Mouse (Mus musculus): Measurements from ENCODE around the gene Rnf13. TPM values are rescaled to one million over a fixed set of nuclear protein-coding genes. Genes with fewer than 3 reads are reported as not detected.

Gene Rnf13
- polyA plus RNA-seq, 1 experiment from 2014 or later: 67.3 TPM

DNA sequence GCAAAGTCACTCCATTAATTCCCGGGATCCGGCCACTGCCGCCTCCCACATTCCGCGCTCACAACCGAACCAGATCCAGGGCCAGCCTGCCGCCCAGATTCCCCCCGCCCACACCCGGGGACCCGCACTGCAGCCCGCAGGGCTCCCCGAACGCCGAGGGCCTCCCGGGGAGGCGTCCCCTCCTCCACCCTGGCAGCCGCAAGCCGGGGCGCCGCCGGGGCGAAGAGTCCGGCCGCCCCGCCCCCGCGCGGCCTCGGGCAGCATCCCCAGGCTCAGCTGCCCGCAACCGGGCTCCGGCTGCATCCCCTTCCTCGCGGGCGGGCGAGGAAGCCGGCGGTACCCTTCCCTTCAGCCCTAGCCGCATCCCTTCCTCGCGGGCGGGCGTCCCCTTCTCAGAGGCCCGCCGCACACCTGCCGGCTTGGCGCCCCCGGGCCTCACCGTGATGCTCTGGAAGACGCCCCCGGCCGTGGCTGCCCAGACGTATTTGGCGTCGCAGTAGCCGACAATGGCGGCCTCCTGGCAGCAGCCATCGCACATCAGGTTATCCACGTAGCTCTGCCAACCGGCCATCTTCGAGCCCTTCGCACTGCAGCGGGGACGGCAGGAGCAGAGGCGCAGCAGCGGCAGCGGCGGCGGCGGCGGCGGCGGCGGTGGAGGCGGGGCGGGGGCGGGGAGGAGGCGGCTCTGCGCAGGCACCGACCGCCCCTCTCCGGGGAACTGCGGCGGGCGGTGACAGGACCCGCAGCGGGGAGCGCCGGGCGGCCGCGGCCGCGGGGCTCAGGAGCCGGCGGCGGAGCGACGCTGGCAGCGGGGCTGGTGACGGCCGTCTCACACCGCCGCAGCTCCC is 111.3 kb downstream of the Rnf13 start:
- H3K4me1 ChIP-seq: peaks cover 16% of the 10 kb centered on the region
- H3K36me3 ChIP-seq: peaks cover 20% of the 10 kb centered on the region
- H3K27ac ChIP-seq: peak overlapping the region; percentile 97
- WGBS: under 1% methylated on average over 86 of the region's 104 CpGs
- H3K4me2 ChIP-seq: peak overlapping the region; percentile 85
- no peaks in the 10 kb centered on the region for H3K27me3 ChIP-seq
- peak; percentile 92 for ATAC-seq (replicated peaks; ENCODE audit: low FRiP score)
- peak overlapping the region; percentile 85 for H3K9ac ChIP-seq
- peak overlapping the region; percentile 89 for H3K4me3 ChIP-seq (replicated peaks)
- H3K9me3 ChIP-seq (replicated peaks): no peaks in the 10 kb centered on the region

DNA sequence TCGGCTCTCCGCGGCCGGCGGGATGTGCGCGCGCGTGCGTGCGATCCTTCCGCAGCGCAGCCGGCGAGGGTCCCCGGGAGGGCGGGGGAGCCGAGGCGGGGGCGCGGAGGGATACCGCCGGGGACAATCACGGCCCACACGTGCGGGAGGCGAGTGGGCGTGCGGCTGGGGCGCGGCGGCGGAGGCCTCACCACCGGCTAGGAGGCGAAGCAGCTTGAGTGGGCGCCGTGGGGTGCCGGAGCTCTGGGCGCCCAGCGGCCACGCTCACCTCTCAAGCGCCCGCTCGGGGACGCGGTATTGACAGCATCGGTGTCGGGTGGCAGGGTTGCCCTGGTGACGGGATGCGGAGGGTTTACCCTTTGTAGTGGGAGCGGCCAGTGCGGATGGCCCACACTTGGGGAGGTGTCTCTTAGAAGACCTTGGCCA is 111.9 kb downstream of the Rnf13 start, which contains the start of gene Pfn2:
TSS of gene Pfn2 (minus strand) at position 320 of the 426 bp plus-strand sequence.
- Histone ChIP-seq H3K27me3 (no peaks in the 10 kb centered on the region), H3K36me3 (peaks cover 13% of the 10 kb centered on the region), H3K4me2 (peak within 1 kb of the TSS; percentile 85), H3K9me3 (replicated peaks) (no peaks in the 10 kb centered on the region), H3K4me3 (replicated peaks) (peak within 1 kb of the TSS; percentile 89), H3K9ac (peak within 1 kb of the TSS; percentile 85), H3K4me1 (peaks cover 16% of the 10 kb centered on the region), H3K27ac (peak within 1 kb of the TSS; percentile 97)
- ATAC-seq (replicated peaks; ENCODE audit: low FRiP score): peak; percentile 92
- WGBS: under 1% methylated on average over 35 of the region's 52 CpGs

DNA sequence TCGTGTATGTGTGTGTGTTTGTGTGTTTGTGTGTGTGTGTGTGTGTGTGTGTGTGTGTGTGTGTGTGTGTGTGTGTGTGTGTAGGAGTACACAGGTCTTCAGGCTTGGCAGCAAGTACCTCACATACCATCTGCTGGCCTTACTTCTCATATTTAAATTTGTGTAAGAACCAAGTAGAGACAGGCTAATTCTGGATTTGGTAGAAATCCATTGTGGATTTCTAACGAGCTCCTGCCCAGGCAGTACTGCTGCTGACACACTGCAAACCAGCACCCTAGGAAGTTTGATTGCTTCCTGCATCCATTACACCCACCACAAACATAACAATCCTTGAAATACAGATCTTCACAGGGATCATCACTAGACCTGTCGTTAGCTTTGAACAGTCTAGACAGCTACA is 147.1 kb downstream of the Rnf13 start:
- no peak overlapping the region for H3K27ac ChIP-seq
- no peaks in the 10 kb centered on the region for H3K36me3 ChIP-seq
- no peak overlapping the region for H3K9ac ChIP-seq
- H3K9me3 ChIP-seq (replicated peaks): no peaks in the 10 kb centered on the region
- H3K4me2 ChIP-seq: no peak overlapping the region
- 76% methylated on average over 3 of the region's 3 CpGs for WGBS
- ATAC-seq (replicated peaks; ENCODE audit: low FRiP score): no peak
- no peaks in the 10 kb centered on the region for H3K4me1 ChIP-seq
- H3K27me3 ChIP-seq: no peaks in the 10 kb centered on the region
- no peak overlapping the region for H3K4me3 ChIP-seq (replicated peaks)

Other genes starting within 250 kb of the Rnf13 start
- 15.9 and 17.4 TPM in 2 replicates for gene Wwtr1, start 160.2 kb upstream of the Rnf13 start, polyA plus RNA-seq (2015; fragmentation: Nextera tagmentation; extraction: Ambion mirVana)
- 71.1 and 72.0 TPM in 2 replicates for gene Commd2, start 84.3 kb upstream of the Rnf13 start, polyA plus RNA-seq (2015; fragmentation: Nextera tagmentation; extraction: Ambion mirVana)
- 0.08 TPM in 1 of 2 replicates, not detected in the other for gene Ankub1, start 43.3 kb upstream of the Rnf13 start, polyA plus RNA-seq (2015; fragmentation: Nextera tagmentation; extraction: Ambion mirVana)
- 143 and 151 TPM in 2 replicates for gene Pfn2, start 112.0 kb downstream of the Rnf13 start, polyA plus RNA-seq (2015; fragmentation: Nextera tagmentation; extraction: Ambion mirVana)